Mouse (Mus musculus): ENCODE data around the gene Hist1h2bj. TPM values are rescaled to one million over a fixed set of nuclear protein-coding genes. Genes with fewer than 3 reads are reported as not detected.

Hist1h2bj gene
- polyA plus RNA-seq, 1 experiment from 2014 or later: 13.2 TPM

DNA sequence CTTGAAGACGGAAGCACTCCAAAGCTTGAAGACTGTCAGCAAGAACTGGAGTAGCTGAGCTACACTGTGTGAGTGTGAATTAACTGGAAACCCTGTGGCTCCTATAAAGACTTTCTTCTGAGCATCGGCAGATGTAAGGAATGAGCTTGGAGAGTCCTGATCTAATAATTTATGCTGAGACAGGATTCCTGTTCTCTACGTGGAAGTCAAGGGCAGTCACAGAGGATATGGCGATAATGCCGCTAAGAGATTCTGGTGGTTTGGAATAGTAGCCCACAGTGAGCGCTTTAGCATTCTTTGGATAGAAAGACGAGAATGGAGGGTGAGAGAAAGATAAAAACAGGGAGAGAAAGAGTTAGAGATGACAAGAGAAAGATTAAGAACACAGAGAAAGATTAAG lies 35.1 kb upstream of the Hist1h2bj start:
- Histone ChIP-seq H3K36me3 (ENCODE audit: control insufficient read depth, insufficient read depth, low read length) (no peaks in the 10 kb centered on the region), H3K27ac (ENCODE audit: low read depth, low read length) (no peak overlapping the region), H3K4me1 (replicated peaks; ENCODE audit: control insufficient read depth, insufficient read depth, low read length) (peaks cover 10% of the 10 kb centered on the region; the same call in 1 of the 2 replicates), H3K9ac (ENCODE audit: low read depth, low read length) (no peak overlapping the region), H3K27me3 (replicated peaks; ENCODE audit: control insufficient read depth, insufficient read depth, low read length) (peaks cover 93% of the 10 kb centered on the region), H3K4me2 (no peak overlapping the region), H3K9me3 (ENCODE audit: control insufficient read depth, low read length) (no peaks in the 10 kb centered on the region), H3K4me3 (ENCODE audit: low read depth, low read length) (no peak overlapping the region)
- ATAC-seq (replicated peaks; ENCODE audit: low FRiP score) (no peak), DNase-seq (ENCODE audit: low spot score) (no peak)
- WGBS: 56% methylated on average over 7 of the region's 7 CpGs

GRCm38 (mm10) chr13:22008707-22009106 lies 34.3 kb upstream of the Hist1h2bj start:
- 85% methylated on average over 3 of the region's 3 CpGs for WGBS
- H3K27ac ChIP-seq (ENCODE audit: low read depth, low read length): no peak overlapping the region

GRCm38 (mm10) chr13:22009642-22010041 lies 33.4 kb upstream of the Hist1h2bj start, which contains the start of gene Prss16:
Prss16 (minus strand) TSS chr13:22009742.
- peaks cover 16% of the 10 kb centered on the region; the same call in 1 of the 2 replicates for H3K4me1 ChIP-seq (replicated peaks; ENCODE audit: control insufficient read depth, insufficient read depth, low read length)
- WGBS: 26% methylated on average over 6 of the region's 7 CpGs
- H3K36me3 ChIP-seq (ENCODE audit: control insufficient read depth, insufficient read depth, low read length): no peaks in the 10 kb centered on the region
- H3K27me3 ChIP-seq (replicated peaks; ENCODE audit: control insufficient read depth, insufficient read depth, low read length): peaks cover 90% of the 10 kb centered on the region
- H3K27ac ChIP-seq (ENCODE audit: low read depth, low read length): no peak within 1 kb of the TSS
- H3K9ac ChIP-seq (ENCODE audit: low read depth, low read length): no peak within 1 kb of the TSS
- no peak within 1 kb of the TSS for H3K4me3 ChIP-seq (ENCODE audit: low read depth, low read length)
- no peaks in the 10 kb centered on the region for H3K9me3 ChIP-seq (ENCODE audit: control insufficient read depth, low read length)
- no peak for DNase-seq (ENCODE audit: low spot score)
- no peak for ATAC-seq (replicated peaks; ENCODE audit: low FRiP score)
- no peak within 1 kb of the TSS for H3K4me2 ChIP-seq

More at GRCm38 (mm10) chr13:22008707-22009106, 34.3 kb upstream of the Hist1h2bj start:
- peaks cover 91% of the 10 kb centered on the region for H3K27me3 ChIP-seq (replicated peaks; ENCODE audit: control insufficient read depth, insufficient read depth, low read length)
- H3K4me2 ChIP-seq: no peak overlapping the region
- no peak overlapping the region for H3K4me3 ChIP-seq (ENCODE audit: low read depth, low read length)
- DNase-seq (ENCODE audit: low spot score): no peak
- H3K9ac ChIP-seq (ENCODE audit: low read depth, low read length): no peak overlapping the region
- ATAC-seq (replicated peaks; ENCODE audit: low FRiP score): no peak
- no peaks in the 10 kb centered on the region for H3K9me3 ChIP-seq (ENCODE audit: control insufficient read depth, low read length)
- H3K36me3 ChIP-seq (ENCODE audit: control insufficient read depth, insufficient read depth, low read length): no peaks in the 10 kb centered on the region
- peaks cover 12% of the 10 kb centered on the region; the same call in 1 of the 2 replicates for H3K4me1 ChIP-seq (replicated peaks; ENCODE audit: control insufficient read depth, insufficient read depth, low read length)

- Histone ChIP-seq H3K4me2 (peak overlapping the region; percentile 68), H3K27ac (ENCODE audit: low read depth, low read length) (no peak overlapping the region), H3K4me1 (replicated peaks; ENCODE audit: control insufficient read depth, insufficient read depth, low read length) (peaks cover 10% of the 10 kb centered on the region; the same call in 1 of the 2 replicates), H3K36me3 (ENCODE audit: control insufficient read depth, insufficient read depth, low read length) (no peaks in the 10 kb centered on the region), H3K27me3 (replicated peaks; ENCODE audit: control insufficient read depth, insufficient read depth, low read length) (peaks cover 51% of the 10 kb centered on the region), H3K4me3 (ENCODE audit: low read depth, low read length) (peak overlapping the region; percentile 29), H3K9me3 (ENCODE audit: control insufficient read depth, low read length) (no peaks in the 10 kb centered on the region), H3K9ac (ENCODE audit: low read depth, low read length) (no peak overlapping the region)
- no peak for ATAC-seq (replicated peaks; ENCODE audit: low FRiP score)
- WGBS: 20% methylated on average over 13 of the region's 13 CpGs
- DNase-seq (ENCODE audit: low spot score): peak; percentile 32
Measured at GRCm38 (mm10) chr13:22013716-22014115, 29.3 kb upstream of the Hist1h2bj start.

GRCm38 (mm10) chr13:22014411-22014845 lies 28.6 kb upstream of the Hist1h2bj start:
- Histone ChIP-seq H3K4me1 (replicated peaks; ENCODE audit: control insufficient read depth, insufficient read depth, low read length) (peaks cover 10% of the 10 kb centered on the region; the same call in 1 of the 2 replicates), H3K27me3 (replicated peaks; ENCODE audit: control insufficient read depth, insufficient read depth, low read length) (peaks cover 44% of the 10 kb centered on the region), H3K4me3 (ENCODE audit: low read depth, low read length) (peak overlapping the region; percentile 29), H3K4me2 (peak overlapping the region; percentile 68), H3K9ac (ENCODE audit: low read depth, low read length) (no peak overlapping the region), H3K36me3 (ENCODE audit: control insufficient read depth, insufficient read depth, low read length) (no peaks in the 10 kb centered on the region), H3K9me3 (ENCODE audit: control insufficient read depth, low read length) (no peaks in the 10 kb centered on the region), H3K27ac (ENCODE audit: low read depth, low read length) (no peak overlapping the region)
- WGBS: 3% methylated on average over 17 of the region's 17 CpGs
- peak; percentile 60 for DNase-seq (ENCODE audit: low spot score)
- ATAC-seq (replicated peaks; ENCODE audit: low FRiP score): no peak

DNA sequence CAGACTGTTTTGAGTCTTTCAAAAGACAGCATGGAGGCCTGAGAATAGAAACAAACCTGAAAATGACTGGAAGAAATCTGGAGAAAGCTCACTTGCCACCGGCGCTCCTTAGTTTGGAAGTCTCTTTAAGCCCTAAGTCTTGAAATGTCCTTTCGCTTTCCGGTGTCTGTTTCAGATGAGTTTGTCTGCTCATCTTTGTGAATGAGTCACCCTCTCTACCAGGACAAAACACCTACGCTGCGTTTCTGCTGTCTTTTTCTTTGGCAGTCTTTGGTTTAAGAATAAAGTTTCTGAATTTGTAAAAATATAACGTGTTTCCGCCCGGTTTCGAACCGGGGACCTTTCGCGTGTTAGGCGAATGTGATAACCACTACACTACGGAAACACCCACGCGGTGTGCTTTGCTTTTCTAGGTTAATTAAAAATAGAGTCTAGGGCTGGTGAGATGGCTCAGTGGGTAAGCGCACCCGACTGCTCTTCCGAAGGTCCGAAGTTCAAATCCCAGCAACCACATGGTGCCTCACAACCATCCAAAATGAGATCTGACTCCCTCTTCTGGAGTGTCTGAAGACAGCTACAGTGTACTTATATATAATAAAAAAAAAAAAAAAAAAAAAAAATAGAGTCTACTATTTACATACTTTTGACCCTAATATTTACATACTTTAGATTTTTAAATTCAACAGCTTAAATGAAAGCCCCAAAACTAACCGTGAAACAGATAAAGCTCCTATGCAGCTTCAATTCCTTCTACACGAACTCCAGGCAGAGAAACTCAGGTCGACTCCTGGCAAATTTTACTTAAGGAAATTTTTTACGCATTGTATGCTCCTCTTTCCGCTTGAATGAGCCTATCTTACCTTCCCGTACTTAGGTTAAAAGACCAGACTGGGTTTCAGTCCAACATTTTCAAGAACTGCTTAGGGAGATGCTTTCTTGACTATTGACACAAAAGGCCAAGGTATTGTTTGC lies 27.2 kb upstream of the Hist1h2bj start:
- Histone ChIP-seq H3K27ac (ENCODE audit: low read depth, low read length) (no peak overlapping the region), H3K9me3 (ENCODE audit: control insufficient read depth, low read length) (no peaks in the 10 kb centered on the region), H3K4me2 (peak overlapping the region; percentile 68), H3K27me3 (replicated peaks; ENCODE audit: control insufficient read depth, insufficient read depth, low read length) (peaks cover 31% of the 10 kb centered on the region), H3K9ac (ENCODE audit: low read depth, low read length) (no peak overlapping the region), H3K4me1 (replicated peaks; ENCODE audit: control insufficient read depth, insufficient read depth, low read length) (peaks cover 10% of the 10 kb centered on the region; the same call in 1 of the 2 replicates), H3K36me3 (ENCODE audit: control insufficient read depth, insufficient read depth, low read length) (no peaks in the 10 kb centered on the region), H3K4me3 (ENCODE audit: low read depth, low read length) (peak overlapping the region; percentile 29)
- DNase-seq (ENCODE audit: low spot score) (peak; percentile 91), ATAC-seq (replicated peaks; ENCODE audit: low FRiP score) (peak; percentile 86)
- WGBS: 14% methylated on average over 27 of the region's 27 CpGs

GRCm38 (mm10) chr13:22019934-22020835 lies 22.8 kb upstream of the Hist1h2bj start:
- under 1% methylated on average over 44 of the region's 44 CpGs for WGBS
- no peaks in the 10 kb centered on the region for H3K36me3 ChIP-seq (ENCODE audit: control insufficient read depth, insufficient read depth, low read length)
- peak overlapping the region; percentile 69 for H3K9ac ChIP-seq (ENCODE audit: low read depth, low read length)
- ATAC-seq (replicated peaks; ENCODE audit: low FRiP score): peak; percentile 74
- DNase-seq (ENCODE audit: low spot score): peak; percentile 55
- 0 out of 2 replicates have a peak overlapping the region, but pooled peaks have one; percentile 11 for H3K27ac ChIP-seq (ENCODE audit: low read depth, low read length)
- H3K9me3 ChIP-seq (ENCODE audit: control insufficient read depth, low read length): no peaks in the 10 kb centered on the region
- no peaks in the 10 kb centered on the region for H3K27me3 ChIP-seq (replicated peaks; ENCODE audit: control insufficient read depth, insufficient read depth, low read length)
- peak overlapping the region; percentile 78 for H3K4me2 ChIP-seq
- H3K4me1 ChIP-seq (replicated peaks; ENCODE audit: control insufficient read depth, insufficient read depth, low read length): peaks cover 7% of the 10 kb centered on the region; the same call in 1 of the 2 replicates
- H3K4me3 ChIP-seq (ENCODE audit: low read depth, low read length): peak overlapping the region; percentile 57

- peak; percentile 72 for DNase-seq (ENCODE audit: low spot score)
- Histone ChIP-seq H3K9ac (ENCODE audit: low read depth, low read length) (peak overlapping the region; percentile 69), H3K36me3 (ENCODE audit: control insufficient read depth, insufficient read depth, low read length) (no peaks in the 10 kb centered on the region), H3K4me2 (peak overlapping the region; percentile 78), H3K4me3 (ENCODE audit: low read depth, low read length) (peak overlapping the region; percentile 59), H3K27ac (ENCODE audit: low read depth, low read length) (0 out of 2 replicates have a peak overlapping the region, but pooled peaks have one; percentile 43), H3K4me1 (replicated peaks; ENCODE audit: control insufficient read depth, insufficient read depth, low read length) (0 out of 2 replicates have a peak, but pooled peaks cover 4% of the 10 kb centered on the region), H3K27me3 (replicated peaks; ENCODE audit: control insufficient read depth, insufficient read depth, low read length) (no peaks in the 10 kb centered on the region), H3K9me3 (ENCODE audit: control insufficient read depth, low read length) (no peaks in the 10 kb centered on the region)
- WGBS: under 1% methylated on average over 8 of the region's 8 CpGs
- ATAC-seq (replicated peaks; ENCODE audit: low FRiP score): peak; percentile 84
Measured at GRCm38 (mm10) chr13:22020901-22021339, 22.1 kb upstream of the Hist1h2bj start.
